Mouse (Mus musculus): ENCODE data around the gene Fam107b.

- TF ChIP-seq CTCF (IDR thresholded peaks at IDR 0.05; ENCODE audit: low read depth, low read length) (no peak), GATA1 (IDR thresholded peaks at IDR 0.05; ENCODE audit: borderline replicate concordance, low read length) (no peak), TAL1 (conservative IDR thresholded peaks at IDR 0.05; ENCODE audit: low read depth, low read length) (no peak), GATA2 (IDR thresholded peaks at IDR 0.05; ENCODE audit: borderline replicate concordance, low read depth, low read length) (no peak), POLR2AphosphoS5 (IDR thresholded peaks at IDR 0.05; ENCODE audit: insufficient replicate concordance, low read depth, low read length) (no peak)
These were observed 8.1 kb downstream of the Fam107b start for GRCm38 (mm10) chr2:3578180-3578902.
